Mouse (Mus musculus): ENCODE measurements around the gene Tns1. TPM values are rescaled to one million over a fixed set of nuclear protein-coding genes. Genes with fewer than 3 reads are reported as not detected.
A peak's percentile ranks its signal among the peaks of the same experiment; 100 is the strongest.

Tns1 gene
- polyA plus RNA-seq, 1 experiment from 2014 or later: 120 TPM

DNA sequence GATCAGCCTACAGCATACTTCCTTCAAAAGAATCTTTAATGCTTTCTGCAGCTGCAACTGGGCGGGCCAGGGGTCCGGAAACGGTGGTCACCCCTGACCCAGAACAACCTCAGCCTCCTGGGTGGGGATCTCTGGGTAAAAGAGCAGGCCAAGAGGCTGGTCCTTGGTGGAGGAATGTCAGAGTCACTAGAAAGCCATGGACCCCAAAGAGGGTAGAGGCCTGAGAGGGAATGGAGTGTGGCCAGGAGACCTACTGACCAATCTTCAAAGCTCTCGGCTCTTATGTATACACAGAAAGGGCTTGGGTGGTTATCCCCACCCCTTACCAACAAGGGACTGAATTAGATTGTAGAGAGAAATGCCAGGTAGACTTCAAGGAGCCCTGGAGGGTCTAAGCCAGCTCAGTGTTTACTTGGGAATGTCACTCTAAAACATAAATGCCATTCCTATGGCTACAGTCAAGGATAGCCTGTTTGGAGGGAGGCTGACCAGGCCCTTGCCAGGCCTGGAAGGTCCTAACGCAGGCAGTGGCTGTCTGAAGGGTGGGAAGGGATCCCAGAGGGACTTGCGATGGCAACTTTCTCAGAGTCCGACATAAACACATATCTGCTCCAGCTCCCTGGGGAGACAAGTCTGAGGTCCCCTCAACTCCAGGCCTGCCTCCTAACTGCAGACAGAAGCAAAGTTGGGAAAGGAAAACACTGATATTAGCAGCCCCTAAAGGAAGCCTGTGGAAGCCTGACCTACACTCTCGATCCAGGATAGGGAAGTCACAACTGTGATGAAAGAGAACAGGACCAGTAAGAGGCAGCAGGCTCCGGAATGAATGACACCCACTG, 92.3 kb downstream of the Tns1 start:
- Histone ChIP-seq H3K4me2 (ENCODE audit: low read depth, low read length) (peak overlapping the region; percentile 41), H3K4me1 (ENCODE audit: control insufficient read depth, insufficient read depth, low read length) (peaks cover 97% of the 10 kb centered on the region), H3K27me3 (ENCODE audit: control insufficient read depth, insufficient read depth, low read length) (no peaks in the 10 kb centered on the region), H3K9ac (ENCODE audit: low read length) (peak overlapping the region; percentile 61), H3K9me3 (replicated peaks; ENCODE audit: control insufficient read depth, low read length) (no peaks in the 10 kb centered on the region), H3K4me3 (ENCODE audit: low read length) (no peak overlapping the region), H3K27ac (ENCODE audit: low read length) (peak overlapping the region; percentile 92), H3K36me3 (ENCODE audit: control insufficient read depth, insufficient read depth) (no peaks in the 10 kb centered on the region)
- WGBS: 58% methylated on average over 9 of the region's 9 CpGs
- no peak for ATAC-seq (replicated peaks; ENCODE audit: extremely low read depth, insufficient read depth, low FRiP score)

DNA sequence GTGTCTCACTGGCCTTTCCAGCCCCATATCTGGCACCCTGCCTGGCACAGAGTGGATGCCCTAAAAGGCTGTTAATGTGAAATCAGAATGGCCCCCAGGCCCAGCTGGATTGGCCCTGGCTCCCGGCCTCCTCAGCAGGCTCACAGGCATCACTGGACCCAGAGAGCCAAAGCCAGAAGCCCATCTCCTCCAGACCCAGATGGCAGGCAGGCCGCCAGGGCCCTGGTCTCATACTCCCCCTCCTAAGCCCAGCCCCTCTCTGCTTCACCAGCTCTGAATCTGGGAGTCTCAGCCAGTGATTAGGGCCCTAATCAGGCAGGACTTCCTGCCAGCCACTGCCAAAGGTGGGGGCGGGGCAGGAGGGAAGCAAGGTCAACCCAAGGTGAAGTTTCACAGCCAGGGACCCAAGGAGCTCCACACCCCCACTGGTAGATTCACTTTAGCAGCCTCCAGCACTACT, 93.3 kb downstream of the Tns1 start:
- WGBS: 10% methylated on average over 3 of the region's 3 CpGs
- Histone ChIP-seq H3K27ac (ENCODE audit: low read length) (peak overlapping the region; percentile 92), H3K4me2 (ENCODE audit: low read depth, low read length) (peak overlapping the region; percentile 41), H3K9ac (ENCODE audit: low read length) (peak overlapping the region; percentile 61), H3K27me3 (ENCODE audit: control insufficient read depth, insufficient read depth, low read length) (no peaks in the 10 kb centered on the region), H3K4me3 (ENCODE audit: low read length) (peak overlapping the region; percentile 14), H3K9me3 (replicated peaks; ENCODE audit: control insufficient read depth, low read length) (no peaks in the 10 kb centered on the region), H3K4me1 (ENCODE audit: control insufficient read depth, insufficient read depth, low read length) (peaks cover 99% of the 10 kb centered on the region), H3K36me3 (ENCODE audit: control insufficient read depth, insufficient read depth) (no peaks in the 10 kb centered on the region)
- peak; percentile 63 for ATAC-seq (replicated peaks; ENCODE audit: extremely low read depth, insufficient read depth, low FRiP score)

DNA sequence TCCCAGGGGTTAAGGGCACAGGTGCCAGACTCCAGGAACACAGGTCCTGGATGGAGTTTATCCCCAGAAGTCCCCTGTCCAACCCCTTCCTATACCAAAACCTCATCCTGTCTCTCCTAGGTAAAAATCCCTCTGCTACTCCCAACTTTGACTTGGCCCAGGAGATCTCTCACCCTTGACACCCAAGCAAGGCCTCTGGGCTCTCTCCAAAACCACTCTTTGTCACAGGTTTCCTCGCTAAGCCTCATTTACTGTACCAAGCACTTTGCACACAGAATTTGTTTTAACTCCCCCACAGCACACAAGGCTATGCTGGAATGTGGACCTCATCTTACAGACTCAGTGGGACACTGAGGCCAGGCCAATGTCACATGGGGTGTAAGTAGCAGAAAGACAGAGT, 94.0 kb downstream of the Tns1 start:
- peak overlapping the region; percentile 41 for H3K4me2 ChIP-seq (ENCODE audit: low read depth, low read length)
- H3K27me3 ChIP-seq (ENCODE audit: control insufficient read depth, insufficient read depth, low read length): no peaks in the 10 kb centered on the region
- no peaks in the 10 kb centered on the region for H3K9me3 ChIP-seq (replicated peaks; ENCODE audit: control insufficient read depth, low read length)
- no peak for ATAC-seq (replicated peaks; ENCODE audit: extremely low read depth, insufficient read depth, low FRiP score)
- peaks cover 99% of the 10 kb centered on the region for H3K4me1 ChIP-seq (ENCODE audit: control insufficient read depth, insufficient read depth, low read length)
- no peaks in the 10 kb centered on the region for H3K36me3 ChIP-seq (ENCODE audit: control insufficient read depth, insufficient read depth)
- WGBS: 67% methylated on average over 1 of the region's 1 CpGs
- H3K4me3 ChIP-seq (ENCODE audit: low read length): no peak overlapping the region
- peak overlapping the region; percentile 61 for H3K9ac ChIP-seq (ENCODE audit: low read length)
- H3K27ac ChIP-seq (ENCODE audit: low read length): peak overlapping the region; percentile 92

DNA sequence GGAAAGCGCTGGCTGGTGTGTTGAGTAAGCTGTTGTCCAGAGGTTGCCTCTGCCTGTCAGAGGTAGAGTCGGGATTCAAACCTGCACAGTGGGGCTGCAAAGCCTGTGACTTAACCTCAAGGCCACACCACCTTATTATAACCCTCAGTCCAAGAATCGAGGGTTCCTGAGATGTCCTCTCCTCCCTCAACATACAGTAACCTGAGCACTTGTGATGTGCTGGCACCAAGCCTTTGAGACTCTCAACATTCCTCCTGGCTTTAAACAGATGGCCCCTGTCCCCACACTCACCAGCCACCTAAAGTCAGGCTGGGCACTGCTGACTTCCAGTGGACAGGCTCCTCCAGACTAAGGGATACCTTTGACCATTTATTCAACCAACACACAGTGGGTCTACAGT, 94.6 kb downstream of the Tns1 start:
- Histone ChIP-seq H3K4me2 (ENCODE audit: low read depth, low read length) (peak overlapping the region; percentile 45; the same call in 1 of the 2 replicates), H3K27me3 (ENCODE audit: control insufficient read depth, insufficient read depth, low read length) (no peaks in the 10 kb centered on the region), H3K9me3 (replicated peaks; ENCODE audit: control insufficient read depth, low read length) (no peaks in the 10 kb centered on the region), H3K27ac (ENCODE audit: low read length) (peak overlapping the region; percentile 92), H3K9ac (ENCODE audit: low read length) (peak overlapping the region; percentile 61), H3K4me1 (ENCODE audit: control insufficient read depth, insufficient read depth, low read length) (peaks cover 100% of the 10 kb centered on the region), H3K4me3 (ENCODE audit: low read length) (no peak overlapping the region), H3K36me3 (ENCODE audit: control insufficient read depth, insufficient read depth) (no peaks in the 10 kb centered on the region)
- no peak for ATAC-seq (replicated peaks; ENCODE audit: extremely low read depth, insufficient read depth, low FRiP score)
- WGBS: 42% methylated on average over 3 of the region's 3 CpGs

DNA sequence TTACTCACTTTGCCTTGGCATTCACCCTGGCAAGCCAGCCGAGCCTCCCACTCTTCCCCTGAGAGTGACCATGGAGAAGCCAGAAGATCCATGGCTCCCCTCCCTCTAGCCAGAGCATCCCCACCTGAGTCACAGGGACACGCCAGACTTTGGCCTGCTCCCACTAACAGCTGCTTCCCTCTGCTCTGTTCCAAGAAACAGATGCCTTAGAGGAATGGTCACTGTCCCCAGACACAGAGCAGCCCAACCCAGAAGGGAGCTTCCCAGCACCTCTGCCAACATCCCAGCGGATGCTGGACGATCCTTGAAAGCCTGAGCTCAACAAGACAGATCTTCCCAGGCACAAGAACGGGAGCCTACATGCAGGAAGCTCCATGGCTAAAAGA, 95.4 kb downstream of the Tns1 start:
- Histone ChIP-seq H3K9ac (ENCODE audit: low read length) (peak overlapping the region; percentile 61; the same call in 1 of the 2 replicates), H3K4me1 (ENCODE audit: control insufficient read depth, insufficient read depth, low read length) (peaks cover 100% of the 10 kb centered on the region), H3K4me3 (ENCODE audit: low read length) (no peak overlapping the region), H3K36me3 (ENCODE audit: control insufficient read depth, insufficient read depth) (no peaks in the 10 kb centered on the region), H3K4me2 (ENCODE audit: low read depth, low read length) (peak overlapping the region; percentile 45), H3K27ac (ENCODE audit: low read length) (peak overlapping the region; percentile 92), H3K9me3 (replicated peaks; ENCODE audit: control insufficient read depth, low read length) (no peaks in the 10 kb centered on the region), H3K27me3 (ENCODE audit: control insufficient read depth, insufficient read depth, low read length) (no peaks in the 10 kb centered on the region)
- ATAC-seq (replicated peaks; ENCODE audit: extremely low read depth, insufficient read depth, low FRiP score): no peak
- 51% methylated on average over 5 of the region's 5 CpGs for WGBS

DNA sequence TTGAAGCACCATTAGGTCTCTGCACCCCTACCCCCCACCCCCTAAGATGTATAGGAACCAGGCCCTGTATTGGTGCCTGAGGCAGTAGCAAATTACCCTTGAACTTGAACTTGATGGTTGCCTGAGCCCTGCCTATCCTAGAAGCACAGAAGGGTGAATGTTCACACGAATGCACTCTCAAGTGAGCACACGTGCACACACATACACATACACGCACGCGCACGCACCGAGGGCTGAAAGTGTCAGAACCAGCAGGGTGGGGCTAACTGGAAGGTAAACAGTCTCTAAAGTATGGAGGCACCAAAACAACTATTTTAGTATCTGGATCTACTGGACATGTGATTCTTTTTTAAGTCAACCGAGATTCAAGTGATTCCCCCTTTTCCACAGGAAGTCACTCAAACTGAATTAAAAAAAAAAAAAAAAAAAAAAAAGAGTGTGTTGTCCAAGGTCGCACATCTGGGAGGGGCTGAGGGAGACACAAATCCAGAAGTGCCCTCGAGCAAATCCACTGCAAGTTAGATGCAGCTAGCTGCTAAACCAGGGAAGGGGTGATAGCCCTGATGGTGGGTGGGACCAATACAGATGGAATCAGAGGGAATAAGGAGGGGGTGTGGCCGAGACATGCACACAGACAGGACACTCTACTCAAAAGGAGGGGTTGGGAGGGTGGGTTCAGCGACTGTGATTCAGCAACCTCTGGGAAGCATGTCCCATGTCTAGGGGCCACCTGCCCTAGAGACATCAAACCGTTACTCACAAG, 96.0 kb downstream of the Tns1 start:
- peak overlapping the region; percentile 31; the same call in 1 of the 2 replicates for H3K4me2 ChIP-seq (ENCODE audit: low read depth, low read length)
- peak overlapping the region; percentile 61 for H3K9ac ChIP-seq (ENCODE audit: low read length)
- ATAC-seq (replicated peaks; ENCODE audit: extremely low read depth, insufficient read depth, low FRiP score): no peak
- WGBS: 69% methylated on average over 13 of the region's 13 CpGs
- peak overlapping the region; percentile 92 for H3K27ac ChIP-seq (ENCODE audit: low read length)
- peaks cover 100% of the 10 kb centered on the region for H3K4me1 ChIP-seq (ENCODE audit: control insufficient read depth, insufficient read depth, low read length)
- no peak overlapping the region for H3K4me3 ChIP-seq (ENCODE audit: low read length)
- H3K27me3 ChIP-seq (ENCODE audit: control insufficient read depth, insufficient read depth, low read length): no peaks in the 10 kb centered on the region
- H3K9me3 ChIP-seq (replicated peaks; ENCODE audit: control insufficient read depth, low read length): no peaks in the 10 kb centered on the region
- H3K36me3 ChIP-seq (ENCODE audit: control insufficient read depth, insufficient read depth): no peaks in the 10 kb centered on the region

DNA sequence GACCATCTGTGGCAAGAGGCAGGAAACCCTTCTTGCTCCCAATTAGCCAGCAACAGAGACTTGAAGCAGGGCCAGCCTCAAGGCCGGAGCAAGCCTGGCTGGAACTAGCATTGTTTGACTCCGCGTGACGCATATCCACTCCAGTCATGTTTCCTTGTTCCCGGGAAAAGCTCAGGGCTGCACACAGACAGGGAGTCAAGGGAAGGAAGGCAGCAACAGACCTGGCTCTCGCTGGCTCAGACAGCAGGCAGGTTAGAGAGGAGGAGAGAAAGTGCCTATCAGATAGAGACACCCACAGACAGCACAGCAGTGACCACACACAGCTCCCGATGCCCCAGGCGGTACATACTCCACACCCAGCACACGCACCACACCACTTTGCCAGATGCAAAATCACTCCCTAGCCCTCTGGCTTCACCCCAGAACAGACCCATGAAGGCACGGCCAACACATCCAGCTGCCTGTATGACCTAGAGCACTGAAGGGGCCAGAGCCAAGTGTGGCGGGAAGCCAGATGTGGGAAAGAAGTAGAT, 96.6 kb downstream of the Tns1 start:
- Histone ChIP-seq H3K27ac (ENCODE audit: low read length) (peak overlapping the region; percentile 92), H3K27me3 (ENCODE audit: control insufficient read depth, insufficient read depth, low read length) (no peaks in the 10 kb centered on the region), H3K4me1 (ENCODE audit: control insufficient read depth, insufficient read depth, low read length) (peaks cover 100% of the 10 kb centered on the region), H3K4me3 (ENCODE audit: low read length) (no peak overlapping the region), H3K36me3 (ENCODE audit: control insufficient read depth, insufficient read depth) (no peaks in the 10 kb centered on the region), H3K9ac (ENCODE audit: low read length) (peak overlapping the region; percentile 35), H3K9me3 (replicated peaks; ENCODE audit: control insufficient read depth, low read length) (no peaks in the 10 kb centered on the region), H3K4me2 (ENCODE audit: low read depth, low read length) (peak overlapping the region; percentile 31; the same call in 1 of the 2 replicates)
- WGBS: 13% methylated on average over 11 of the region's 11 CpGs
- ATAC-seq (replicated peaks; ENCODE audit: extremely low read depth, insufficient read depth, low FRiP score): peak; percentile 21

DNA sequence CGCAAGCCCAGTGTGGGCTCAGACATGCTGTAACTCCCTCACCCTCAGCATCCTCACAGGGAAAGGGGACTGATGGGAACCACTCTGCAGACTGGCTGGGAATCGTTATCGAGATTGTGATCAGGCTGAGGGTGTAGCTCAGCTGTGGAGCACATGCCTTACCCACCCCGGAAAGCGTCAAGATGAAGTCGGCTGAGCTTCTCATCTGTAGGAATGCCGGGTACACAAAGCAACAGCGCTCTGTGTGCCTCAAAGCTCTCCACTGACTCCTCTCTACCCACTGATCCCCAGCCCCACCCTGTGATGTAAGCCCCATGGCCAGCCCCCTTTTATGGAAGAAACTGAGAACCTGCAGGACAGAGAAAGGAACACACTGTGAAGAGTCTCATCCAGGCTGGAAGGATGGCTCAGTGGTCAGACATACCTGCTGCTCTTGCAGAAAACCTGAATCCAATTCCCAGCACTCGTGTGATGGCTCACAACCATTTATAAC, 97.5 kb downstream of the Tns1 start:
- no peaks in the 10 kb centered on the region for H3K36me3 ChIP-seq (ENCODE audit: control insufficient read depth, insufficient read depth)
- H3K4me3 ChIP-seq (ENCODE audit: low read length): no peak overlapping the region
- ATAC-seq (replicated peaks; ENCODE audit: extremely low read depth, insufficient read depth, low FRiP score): no peak
- H3K9ac ChIP-seq (ENCODE audit: low read length): peak overlapping the region; percentile 60
- no peaks in the 10 kb centered on the region for H3K9me3 ChIP-seq (replicated peaks; ENCODE audit: control insufficient read depth, low read length)
- peaks cover 100% of the 10 kb centered on the region for H3K4me1 ChIP-seq (ENCODE audit: control insufficient read depth, insufficient read depth, low read length)
- peak overlapping the region; percentile 92 for H3K27ac ChIP-seq (ENCODE audit: low read length)
- WGBS: 48% methylated on average over 9 of the region's 9 CpGs
- H3K27me3 ChIP-seq (ENCODE audit: control insufficient read depth, insufficient read depth, low read length): no peaks in the 10 kb centered on the region
- peak overlapping the region; percentile 31; the same call in 1 of the 2 replicates for H3K4me2 ChIP-seq (ENCODE audit: low read depth, low read length)
